Mouse (Mus musculus) neutrophil, adult 5-6 weeks (primary cell): ENCODE results near the gene Kif18a. TPM values are rescaled to one million over a fixed set of nuclear protein-coding genes. Genes with fewer than 3 reads are reported as not detected.

ENCODE experiments used
- ATAC-seq: fragments of 151-379, 151-347 bp; 2 replicates; pipeline ENCODE4 v1.8.0; 2017; ENCODE audit warnings: mild to moderate bottlenecking, moderate TSS enrichment; ENCODE audit not compliant: insufficient number of reproducible peaks, poor library complexity, low FRiP score, severe bottlenecking; ENCODE audit errors: extremely low read depth
- total RNA-seq: library from RNA; stranded (forward); fragments of 200-1000 nt; gene quantifications from 2 replicates; pipeline ENCODE4 v1.2.3, GENCODE M21; 2017

Gene Kif18a
- 2.7 and 3.4 TPM in 2 replicates for total RNA-seq

GRCm38 (mm10) chr2:109280600-109281340 lies at the start of gene Kif18a, which contains the start of gene Mettl15:
Gene Kif18a, plus strand, starts transcription at chr2:109280738.
Gene Mettl15, minus strand, starts transcription at chr2:109280748.
- ATAC-seq = peak; percentile 98

- ATAC-seq = no peak
These were observed 46.7 kb upstream of the Kif18a start for GRCm38 (mm10) chr2:109233876-109234275.

- no peak for ATAC-seq
These were observed 44.8 kb upstream of the Kif18a start for GRCm38 (mm10) chr2:109235741-109236140.

GRCm38 (mm10) chr2:109241947-109242346 lies 38.6 kb upstream of the Kif18a start:
- ATAC-seq = no peak

- no peak for ATAC-seq
These were observed 17.8 kb upstream of the Kif18a start for GRCm38 (mm10) chr2:109262779-109263178.

GRCm38 (mm10) chr2:109273098-109273497 lies 7.4 kb upstream of the Kif18a start:
- ATAC-seq = no peak

- ATAC-seq = no peak
These were observed 2.9 kb upstream of the Kif18a start for GRCm38 (mm10) chr2:109277593-109277992.

- ATAC-seq = peak; percentile 26; the same call in 1 of the 2 replicates
These were observed 2.5 kb upstream of the Kif18a start for GRCm38 (mm10) chr2:109278036-109278435.

- no peak for ATAC-seq
These were observed 302 bp upstream of the Kif18a start for GRCm38 (mm10) chr2:109280272-109280599.

- no peak for ATAC-seq
These were observed 778 bp downstream of the Kif18a start for GRCm38 (mm10) chr2:109281341-109281690.

GRCm38 (mm10) chr2:109284121-109284520 lies 3.6 kb downstream of the Kif18a start:
- ATAC-seq = no peak

GRCm38 (mm10) chr2:109289327-109289726 lies 8.8 kb downstream of the Kif18a start:
- ATAC-seq = no peak

- no peak for ATAC-seq
These were observed 15.7 kb downstream of the Kif18a start for GRCm38 (mm10) chr2:109296264-109296663.

GRCm38 (mm10) chr2:109298160-109298559 lies 17.6 kb downstream of the Kif18a start:
- ATAC-seq = no peak

GRCm38 (mm10) chr2:109302234-109302633 lies 21.7 kb downstream of the Kif18a start:
- no peak for ATAC-seq

GRCm38 (mm10) chr2:109303638-109304037 lies 23.1 kb downstream of the Kif18a start:
- no peak for ATAC-seq

- no peak for ATAC-seq
These were observed 30.8 kb downstream of the Kif18a start for GRCm38 (mm10) chr2:109311369-109311768.

- ATAC-seq = no peak
These were observed 51.3 kb downstream of the Kif18a start for GRCm38 (mm10) chr2:109331807-109332206.

GRCm38 (mm10) chr2:109334237-109334636 lies 53.7 kb downstream of the Kif18a start:
- ATAC-seq = peak; percentile 70; the same call in 1 of the 2 replicates

- no peak for ATAC-seq
These were observed 55.2 kb downstream of the Kif18a start for GRCm38 (mm10) chr2:109335765-109336164.

- ATAC-seq = no peak
These were observed 64.8 kb downstream of the Kif18a start for GRCm38 (mm10) chr2:109345386-109345785.
